Mouse (Mus musculus) right cerebral cortex, postnatal 4 days (tissue): ENCODE measurements around the gene Sphk2.
A peak's percentile ranks its signal among the peaks of the same experiment; 100 is the strongest.

ENCODE experiments used
- DNase-seq: peaks from one replicate; pipeline ENCODE4 v3.0.0-alpha.2; 2022

Gene Sphk2

DNA sequence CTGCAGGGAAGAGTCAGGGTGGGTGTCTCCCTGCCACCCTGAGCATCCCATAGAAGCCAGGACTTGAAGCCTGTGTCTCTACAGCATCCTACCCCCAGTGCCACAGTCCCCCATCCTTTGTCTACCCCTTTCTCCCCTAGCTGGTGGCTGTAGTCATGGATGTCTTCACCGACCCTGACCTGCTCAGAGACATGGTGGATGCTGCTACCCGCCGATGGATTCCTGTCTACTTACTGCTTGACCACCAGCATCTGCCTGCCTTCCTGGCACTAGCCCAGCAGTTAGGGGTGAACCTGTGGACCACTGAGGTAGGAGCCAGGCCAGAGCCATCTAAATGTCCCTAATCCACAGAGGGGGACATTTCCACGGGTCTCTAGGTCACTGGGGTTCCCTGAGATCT is 5.5 kb upstream of the Sphk2 start:
- peak; percentile 5 for DNase-seq

DNA sequence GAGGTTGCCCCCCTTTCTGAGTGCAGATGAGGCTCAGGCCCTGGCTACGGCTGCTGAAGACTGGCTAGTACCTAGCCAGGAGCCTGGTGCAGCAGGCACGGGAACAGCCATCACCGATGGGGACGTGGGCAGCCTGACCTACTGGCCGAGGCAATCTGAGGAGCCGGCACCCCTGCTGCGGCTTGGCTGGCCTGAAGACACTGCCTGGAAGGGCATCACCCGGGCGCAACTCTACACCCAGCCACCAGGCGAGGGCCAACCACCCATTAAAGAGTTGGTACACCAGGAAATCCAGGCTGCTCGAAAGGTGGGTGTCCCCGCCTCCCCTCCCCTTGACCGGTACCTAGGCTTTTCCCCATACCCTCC is 4.5 kb upstream of the Sphk2 start:
- peak; percentile 8 for DNase-seq

GRCm38 (mm10) chr7:45721642-45722347 is 4.0 kb upstream of the Sphk2 start:
- peak; percentile 9 for DNase-seq

- no peak for DNase-seq
These were observed 3.4 kb upstream of the Sphk2 start for GRCm38 (mm10) chr7:45721234-45721571.

DNA sequence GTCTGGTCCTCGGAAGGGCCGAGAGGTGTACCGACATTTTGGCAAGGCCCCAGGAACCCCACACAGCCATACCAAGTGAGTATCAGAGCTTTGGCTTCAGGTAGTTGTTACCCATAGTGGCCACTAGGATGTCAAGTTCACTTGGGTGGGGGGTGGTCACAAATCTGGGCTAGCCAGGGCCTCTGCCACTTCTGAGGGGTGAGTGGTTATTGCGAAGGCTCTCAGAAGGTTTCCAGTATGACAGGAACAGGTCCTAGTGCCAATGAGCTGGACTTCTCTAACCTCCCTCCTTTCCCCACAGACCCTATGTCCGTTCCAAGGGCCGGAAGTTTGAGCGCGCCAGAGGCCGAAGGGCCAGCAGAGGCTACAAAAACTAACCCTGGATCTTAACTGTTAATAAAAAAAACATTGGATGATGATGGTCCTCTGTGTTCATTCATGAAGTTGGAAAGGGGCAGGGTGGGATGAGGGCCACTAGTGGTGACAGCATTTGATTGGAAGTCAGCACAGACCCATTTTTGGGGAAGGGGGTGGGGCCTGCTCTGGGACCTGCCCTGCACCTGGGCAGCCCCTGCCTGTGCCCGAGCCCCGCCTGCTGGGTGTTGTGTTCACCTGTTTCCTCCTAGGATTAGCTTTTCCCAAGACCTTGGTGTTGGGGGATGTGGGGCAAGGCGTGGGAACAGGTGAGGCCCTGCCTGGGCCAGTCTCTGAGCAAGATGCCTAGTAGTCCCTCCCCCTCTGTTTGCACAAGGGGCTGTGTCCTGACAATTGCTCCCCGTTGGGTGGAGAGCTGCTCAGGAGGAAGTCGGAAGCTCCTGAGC is 2.8 kb upstream of the Sphk2 start, which contains the start of gene Fam83e:
Fam83e (plus strand) TSS at position 800 of the 821 bp plus-strand sequence.
- peak; percentile 3 for DNase-seq

DNA sequence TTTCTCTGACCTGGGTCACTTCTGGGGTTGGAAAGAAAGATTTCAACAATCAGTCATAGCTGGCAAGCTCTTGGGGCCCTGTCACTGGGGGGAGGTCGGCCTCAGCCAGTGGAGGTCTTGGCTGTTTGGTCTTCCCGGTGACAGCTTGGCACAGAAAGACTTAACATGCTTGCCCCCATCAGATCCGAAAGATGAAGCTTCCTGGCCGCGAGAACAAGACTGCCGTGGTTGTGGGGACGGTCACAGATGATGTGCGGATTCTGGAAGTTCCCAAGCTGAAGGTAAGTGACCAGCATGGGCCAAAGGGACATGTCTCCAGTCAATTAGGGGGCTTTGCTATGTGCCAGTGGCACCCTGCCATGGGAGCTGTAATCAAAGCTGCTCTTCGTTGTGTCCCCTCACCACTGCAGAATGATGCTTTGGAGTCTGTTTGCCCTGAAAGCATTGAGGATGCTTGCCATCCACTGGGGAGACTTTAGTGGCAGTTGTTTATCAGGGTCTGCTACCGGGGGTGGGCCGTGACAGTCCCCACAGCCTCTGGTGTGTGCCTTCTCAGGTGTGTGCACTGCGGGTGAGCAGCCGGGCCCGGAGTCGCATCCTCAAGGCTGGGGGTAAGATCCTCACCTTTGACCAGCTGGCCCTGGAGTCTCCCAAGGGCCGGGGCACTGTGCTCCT is 2.1 kb upstream of the Sphk2 start:
- DNase-seq = peak; percentile 9

GRCm38 (mm10) chr7:45719180-45719579 is 1.4 kb upstream of the Sphk2 start:
- DNase-seq = no peak

GRCm38 (mm10) chr7:45718331-45718730 is 529 bp upstream of the Sphk2 start:
- no peak for DNase-seq

GRCm38 (mm10) chr7:45716952-45717917 is 567 bp downstream of the Sphk2 start:
- DNase-seq = no peak

- no peak for DNase-seq
These were observed 1.3 kb downstream of the Sphk2 start for GRCm38 (mm10) chr7:45716460-45716857.

GRCm38 (mm10) chr7:45715741-45716459 is 1.9 kb downstream of the Sphk2 start:
- DNase-seq = no peak

GRCm38 (mm10) chr7:45715090-45715708 is 2.6 kb downstream of the Sphk2 start, which contains the start of gene Rpl18:
Rpl18 (plus strand) TSS chr7:45715457.
- peak; percentile 99 for DNase-seq

DNA sequence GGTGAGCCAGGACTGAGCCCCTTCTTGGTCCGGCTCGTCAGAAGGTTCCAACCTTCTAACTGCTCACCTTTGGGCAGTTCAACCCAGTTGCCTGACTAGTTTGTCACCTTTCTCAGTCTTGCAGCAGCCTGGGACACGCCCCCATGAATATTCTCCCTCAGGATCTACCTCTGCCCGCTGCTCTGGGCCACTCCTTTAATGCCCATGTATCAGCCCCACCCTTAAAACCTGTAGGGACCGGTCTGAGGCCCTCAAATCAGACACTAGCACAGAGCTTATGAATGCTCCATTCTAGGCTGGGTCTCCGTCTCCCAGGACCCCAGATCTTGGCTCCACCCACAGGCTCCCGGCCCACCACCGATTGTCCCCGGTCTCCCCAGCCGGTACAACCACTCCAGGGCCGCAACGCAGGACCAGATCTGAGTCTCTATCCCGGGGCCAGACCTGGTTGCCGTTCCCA is 3.1 kb downstream of the Sphk2 start:
- DNase-seq = no peak

DNA sequence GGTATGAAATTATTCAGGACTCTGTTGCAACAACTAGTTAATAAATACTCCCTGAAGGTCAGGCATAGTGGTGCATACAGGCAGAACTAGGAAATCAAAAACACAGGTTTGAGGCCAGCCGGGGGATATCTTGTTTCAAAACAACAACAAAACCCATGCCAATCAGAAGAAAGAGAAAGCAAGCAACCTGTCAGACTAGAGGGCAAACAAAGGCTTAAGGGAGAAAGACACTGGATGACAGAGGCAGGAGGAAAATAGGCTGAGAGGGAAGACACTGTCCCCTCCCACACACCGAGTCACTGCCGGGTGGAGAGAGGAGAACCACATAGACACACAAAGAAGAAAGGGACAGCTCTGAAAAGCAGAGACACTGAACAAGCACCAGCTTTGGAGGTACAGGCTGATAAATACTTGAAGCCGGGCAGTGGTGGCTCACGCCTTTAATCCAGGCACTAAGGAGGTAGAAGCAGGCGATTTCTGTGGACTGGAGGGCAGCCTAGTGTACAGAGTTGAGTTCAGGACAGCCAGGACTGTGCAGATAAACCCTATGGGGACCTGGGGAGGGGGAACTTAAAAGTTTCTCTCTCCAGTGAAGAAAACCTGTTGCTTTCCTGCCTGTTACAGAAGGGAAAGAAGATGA is 3.8 kb downstream of the Sphk2 start:
- DNase-seq = no peak

DNA sequence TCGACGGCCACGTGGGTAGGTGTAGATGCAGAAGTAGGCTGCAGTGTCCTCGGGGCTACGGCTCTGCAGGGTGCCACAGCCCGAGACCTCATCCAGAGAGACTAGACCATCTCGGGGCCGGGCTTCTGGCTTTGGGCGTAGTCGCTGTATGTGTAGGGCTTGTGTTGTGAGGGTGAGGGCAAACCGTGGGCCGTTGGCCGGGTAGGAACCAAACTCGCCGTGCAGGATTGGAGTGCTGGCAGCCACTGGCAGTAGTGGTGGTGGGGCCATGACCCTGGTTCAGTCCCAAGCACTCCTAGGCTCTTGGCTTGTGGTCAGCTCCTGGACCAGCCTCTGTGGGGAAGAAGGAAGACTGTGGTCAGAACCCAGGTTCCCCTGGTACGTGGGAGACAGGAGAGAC is 4.4 kb downstream of the Sphk2 start:
- DNase-seq = no peak

DNA sequence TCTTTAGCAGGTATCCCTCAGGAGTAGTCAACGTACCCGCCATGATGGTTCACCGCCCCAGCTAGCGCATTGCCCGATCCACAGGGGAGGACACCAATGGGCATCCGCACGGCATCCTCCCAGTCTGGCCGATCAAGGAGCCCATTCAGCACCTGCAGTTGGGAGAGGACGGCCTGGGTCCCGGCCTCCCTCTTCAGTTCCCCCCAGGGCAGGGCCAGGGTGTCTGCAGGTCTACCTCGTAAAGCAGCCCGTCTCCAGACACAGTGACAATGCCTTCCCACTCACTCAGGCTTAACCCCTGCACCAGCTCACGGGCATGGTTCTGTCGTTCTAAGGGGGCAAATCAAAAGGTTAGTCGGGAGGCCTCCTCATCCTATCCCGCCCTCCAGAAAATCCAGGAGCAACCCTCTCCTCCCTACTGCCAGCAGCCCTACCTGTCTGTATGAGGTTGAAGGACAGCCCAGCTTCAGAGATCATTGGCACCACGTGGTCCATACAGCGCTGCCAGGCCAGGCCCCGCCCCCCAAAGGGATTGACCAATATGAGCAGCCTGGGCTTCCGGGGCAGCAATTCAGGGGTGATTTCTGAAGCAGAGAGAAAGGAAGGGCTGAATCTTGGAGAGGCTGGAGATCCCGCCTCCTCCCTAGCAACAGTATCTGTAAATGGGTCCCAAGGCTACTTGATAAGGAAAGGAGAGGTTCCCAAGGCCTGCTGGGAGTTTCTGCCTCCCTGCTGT is 5.6 kb downstream of the Sphk2 start:
- DNase-seq = no peak

DNA sequence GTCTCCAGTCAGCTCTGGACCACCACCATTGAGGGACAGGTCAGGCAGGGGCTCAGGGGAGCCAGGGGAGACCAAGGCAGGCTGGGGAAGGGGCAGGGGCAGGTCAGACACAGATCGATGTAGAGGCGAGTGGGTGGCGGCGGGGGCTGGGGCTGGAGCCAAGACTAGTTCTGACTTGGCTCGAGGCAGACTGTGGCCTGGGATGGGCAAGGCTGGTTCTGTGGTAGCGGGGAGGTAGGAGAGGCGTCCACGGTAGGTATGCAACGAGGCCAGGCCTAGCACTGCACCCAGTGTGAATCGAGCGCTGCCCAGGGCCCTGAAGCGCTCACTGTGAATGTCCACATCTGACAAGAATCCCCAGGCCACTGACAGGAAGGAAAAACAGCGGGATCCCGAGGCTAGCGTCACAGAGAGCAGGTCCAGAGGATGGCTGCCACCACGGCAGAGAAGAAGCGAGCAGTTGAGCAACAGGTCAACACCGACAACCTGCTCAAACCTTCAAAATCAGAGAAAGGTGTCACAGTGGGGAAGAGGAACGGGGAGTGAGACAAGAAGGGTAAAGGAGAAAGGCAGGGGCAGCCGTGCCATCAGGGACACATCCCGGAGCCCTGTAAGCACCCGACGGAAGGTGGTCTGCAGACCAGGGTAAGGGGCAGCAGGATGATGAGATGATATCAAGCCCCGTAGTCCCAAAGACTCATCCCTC is 6.3 kb downstream of the Sphk2 start:
- no peak for DNase-seq

GRCm38 (mm10) chr7:45710477-45711191 is 7.2 kb downstream of the Sphk2 start:
- DNase-seq = no peak
